Mouse (Mus musculus) left cerebral cortex, adult 11 months (tissue): Measurements from ENCODE around the gene Atxn7.
A peak's percentile ranks its signal among the peaks of the same experiment; 100 is the strongest.

Experiments
- DNase-seq: peaks from one replicate; pipeline ENCODE4 v3.0.0; 2022; ENCODE audit warnings: low spot score

Atxn7 gene

DNA sequence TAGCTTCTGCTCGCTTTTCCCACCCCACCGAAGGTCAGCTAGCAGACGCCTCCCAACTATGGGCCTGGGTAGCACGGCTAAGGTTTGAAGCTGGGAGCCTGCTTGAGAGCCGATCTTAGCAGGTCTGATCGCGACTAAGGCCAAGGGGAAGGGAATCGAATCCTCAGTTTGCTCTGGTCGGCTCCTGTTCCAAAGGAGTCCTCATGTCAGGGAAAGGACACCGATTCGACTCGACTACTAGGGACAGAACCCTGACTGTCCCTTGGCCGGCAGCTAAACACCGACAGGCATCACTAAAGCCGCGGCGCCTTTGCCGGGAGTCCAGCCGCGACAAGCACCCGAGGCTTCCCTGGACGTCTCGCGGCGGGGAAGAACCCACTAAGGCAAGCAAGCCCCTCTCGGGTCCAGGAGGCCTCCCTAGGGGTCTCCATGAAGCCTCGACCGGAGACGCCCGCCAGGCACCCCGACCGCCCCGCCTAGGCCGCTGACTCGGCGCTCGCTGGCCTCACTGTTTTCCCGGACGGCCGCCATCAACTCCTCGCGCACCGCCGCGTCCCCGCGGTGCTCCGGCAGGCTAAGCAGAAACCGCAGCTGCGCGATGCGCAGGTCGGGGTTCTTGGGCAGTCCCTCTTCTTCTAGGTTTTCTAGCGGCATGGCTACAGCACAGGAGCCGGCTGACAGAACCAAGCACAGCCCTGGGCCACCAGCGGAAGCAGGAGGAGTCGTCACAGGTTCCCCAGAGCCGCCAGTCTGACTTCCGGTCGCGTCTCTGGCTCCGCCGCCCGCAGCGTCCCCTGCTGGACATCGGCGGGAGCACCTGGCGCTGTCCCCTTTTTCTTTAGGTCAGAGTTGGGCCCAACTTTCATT lies 159.2 kb downstream of the Atxn7 start, which contains the start of gene Psmd6:
Gene Psmd6 (minus strand): TSS at position 755 of the 867 bp plus-strand sequence.
- DNase-seq = peak; percentile 80
